Mouse (Mus musculus) embryo, embryonic 10.5 days (tissue): ENCODE measurements around the gene Socs4.
"Not testable (repeated sequence)": the region's sequence is repeated elsewhere in the genome, so short reads cannot be mapped to it uniquely, and the experiment has no call there.

Experiments
- DNase-seq: peaks from one replicate; pipeline ENCODE4 v3.0.0-alpha.2; 2015; ENCODE audit warnings: low spot score

Gene Socs4

GRCm38 (mm10) chr14:47287021-47287420 lies 10.3 kb downstream of the Socs4 start:
- no peak for DNase-seq

GRCm38 (mm10) chr14:47291772-47292171 lies 15.0 kb downstream of the Socs4 start:
- DNase-seq, result no peak

DNA sequence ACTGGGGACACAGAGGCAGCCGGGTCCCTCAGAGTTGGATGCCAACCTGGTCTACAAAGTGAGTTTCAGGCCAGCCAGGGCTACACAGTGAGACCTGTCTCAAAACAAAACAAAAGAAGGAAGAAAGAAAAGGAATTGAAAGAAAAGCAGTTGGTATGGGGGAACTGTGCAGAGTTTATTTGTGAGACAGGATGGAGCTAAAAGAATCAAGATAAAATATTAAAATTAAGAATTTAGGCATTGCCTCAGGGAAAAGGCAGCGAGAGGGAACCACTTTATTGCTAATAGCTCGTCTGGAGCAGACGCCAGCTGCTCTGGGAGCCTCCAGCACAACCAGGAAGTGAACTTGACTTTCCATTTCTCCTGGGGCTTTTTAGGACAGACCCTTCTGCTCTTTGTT lies 17.4 kb downstream of the Socs4 start:
- DNase-seq, result no peak

DNA sequence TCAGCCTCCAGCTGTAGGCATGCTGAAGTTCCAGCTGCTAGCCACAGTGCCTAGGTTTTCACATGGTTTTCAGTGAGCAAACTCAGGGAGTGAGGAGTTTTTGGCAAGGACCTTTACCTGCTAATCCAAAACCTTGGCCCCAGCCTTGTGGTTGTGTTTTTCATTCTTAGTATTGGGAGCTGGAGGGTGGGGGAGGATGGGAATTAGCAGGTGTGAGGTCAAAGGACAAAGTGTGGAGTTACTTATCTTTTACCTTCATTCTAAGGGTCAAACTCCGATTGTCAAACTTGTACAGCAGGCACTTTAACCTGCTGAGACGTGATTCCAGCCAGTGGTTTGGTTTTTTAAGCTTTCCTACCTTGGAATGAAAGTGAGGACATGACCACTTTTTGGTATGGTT lies 19.5 kb downstream of the Socs4 start:
- no peak for DNase-seq

DNA sequence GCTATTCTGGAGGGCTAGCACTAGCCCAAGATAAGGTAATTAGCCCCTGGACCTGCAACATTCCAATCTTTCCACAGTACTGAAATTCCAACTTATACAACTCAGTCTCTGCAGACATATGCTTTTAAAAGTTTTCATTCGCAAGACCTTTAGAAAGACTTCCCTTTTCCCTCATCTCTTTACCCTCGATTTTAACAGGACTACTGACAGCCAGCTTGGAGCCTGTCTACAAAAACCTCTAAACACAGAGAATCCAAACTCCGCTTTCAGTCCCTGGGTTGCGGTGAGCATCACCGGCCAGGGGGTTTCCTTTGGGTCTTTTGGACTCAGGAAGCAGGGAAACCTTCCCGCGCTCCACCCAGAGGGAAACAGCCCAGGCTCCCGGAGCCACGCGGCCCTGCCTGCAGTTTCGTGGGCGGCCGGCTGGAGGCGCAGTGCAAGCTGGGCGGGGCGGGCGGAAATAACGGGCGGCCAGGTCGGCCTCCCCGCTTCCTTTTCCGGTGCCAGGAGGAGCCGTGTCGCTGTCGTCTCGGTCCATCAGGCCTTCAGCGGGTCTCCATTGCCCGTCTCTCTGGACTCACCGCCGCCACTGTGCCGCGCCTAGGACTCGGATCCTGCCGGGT lies 21.2 kb downstream of the Socs4 start, which contains the start of gene Mapk1ip1l:
Gene Mapk1ip1l (plus strand): TSS at position 482 of the 623 bp plus-strand sequence.
- peak; percentile 92 for DNase-seq

- DNase-seq, result peak; percentile 85
Measured at GRCm38 (mm10) chr14:47298408-47298792, 21.7 kb downstream of the Socs4 start.

GRCm38 (mm10) chr14:47298819-47299261 lies 22.1 kb downstream of the Socs4 start:
- DNase-seq, result peak; percentile 77

GRCm38 (mm10) chr14:47302885-47303680 lies 26.4 kb downstream of the Socs4 start:
- no peak for DNase-seq

DNA sequence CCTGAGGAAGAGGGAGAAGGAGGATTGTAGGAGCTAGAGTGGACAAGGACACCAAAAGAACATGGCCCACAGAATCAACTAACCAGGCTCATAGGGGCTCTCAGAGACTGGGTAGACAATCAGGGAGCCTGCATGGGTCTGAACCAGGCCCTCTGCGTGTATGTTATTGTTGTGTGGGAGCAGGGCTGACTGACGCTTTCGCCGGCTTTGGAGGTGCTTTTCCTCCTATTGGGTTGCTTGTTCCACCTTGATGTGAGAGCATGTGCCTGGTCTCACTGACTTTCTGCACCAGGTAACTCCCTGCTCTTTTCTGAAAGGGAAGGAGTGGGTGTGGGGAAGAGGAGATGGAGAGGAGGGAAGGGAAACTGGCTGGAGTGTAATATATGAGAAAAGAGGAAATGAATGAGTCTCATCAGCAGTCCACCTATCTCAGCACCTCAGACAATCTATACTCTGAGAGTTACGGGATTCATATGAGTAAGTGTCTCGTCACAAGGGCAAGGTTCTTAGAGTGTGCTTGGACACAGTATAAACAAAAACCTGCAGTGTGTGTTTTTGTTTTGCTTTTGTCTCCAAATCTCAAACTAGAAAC lies 28.2 kb downstream of the Socs4 start:
- DNase-seq, result no peak

GRCm38 (mm10) chr14:47305933-47306332 lies 29.2 kb downstream of the Socs4 start:
- no peak for DNase-seq

GRCm38 (mm10) chr14:47307669-47308068 lies 30.9 kb downstream of the Socs4 start:
- DNase-seq, result no peak

DNA sequence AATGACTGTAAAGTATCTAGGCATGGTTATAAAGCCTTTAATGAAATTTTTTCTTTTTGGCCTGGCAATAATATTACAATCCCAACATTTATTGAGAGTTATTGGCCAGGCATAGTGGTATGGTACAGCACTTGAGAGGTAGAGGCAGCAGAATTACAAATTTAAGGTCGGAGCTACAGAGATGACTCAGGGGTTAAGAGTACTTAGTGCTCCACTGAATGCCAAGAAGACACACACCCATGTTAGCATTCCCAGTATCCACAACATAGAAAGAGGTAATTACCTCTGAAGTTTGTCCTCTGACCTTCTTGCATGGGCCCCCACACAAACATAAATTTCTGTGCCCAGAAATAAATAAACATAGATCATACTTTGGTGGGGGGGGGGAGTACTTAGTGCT lies 32.3 kb downstream of the Socs4 start:
- no peak for DNase-seq

- no peak for DNase-seq
Measured at GRCm38 (mm10) chr14:47310342-47311181, 33.8 kb downstream of the Socs4 start.

GRCm38 (mm10) chr14:47319362-47319761 lies 42.6 kb downstream of the Socs4 start:
- DNase-seq, result no peak

GRCm38 (mm10) chr14:47321581-47321980 lies 44.9 kb downstream of the Socs4 start:
- DNase-seq, result not testable (repeated sequence)

DNA sequence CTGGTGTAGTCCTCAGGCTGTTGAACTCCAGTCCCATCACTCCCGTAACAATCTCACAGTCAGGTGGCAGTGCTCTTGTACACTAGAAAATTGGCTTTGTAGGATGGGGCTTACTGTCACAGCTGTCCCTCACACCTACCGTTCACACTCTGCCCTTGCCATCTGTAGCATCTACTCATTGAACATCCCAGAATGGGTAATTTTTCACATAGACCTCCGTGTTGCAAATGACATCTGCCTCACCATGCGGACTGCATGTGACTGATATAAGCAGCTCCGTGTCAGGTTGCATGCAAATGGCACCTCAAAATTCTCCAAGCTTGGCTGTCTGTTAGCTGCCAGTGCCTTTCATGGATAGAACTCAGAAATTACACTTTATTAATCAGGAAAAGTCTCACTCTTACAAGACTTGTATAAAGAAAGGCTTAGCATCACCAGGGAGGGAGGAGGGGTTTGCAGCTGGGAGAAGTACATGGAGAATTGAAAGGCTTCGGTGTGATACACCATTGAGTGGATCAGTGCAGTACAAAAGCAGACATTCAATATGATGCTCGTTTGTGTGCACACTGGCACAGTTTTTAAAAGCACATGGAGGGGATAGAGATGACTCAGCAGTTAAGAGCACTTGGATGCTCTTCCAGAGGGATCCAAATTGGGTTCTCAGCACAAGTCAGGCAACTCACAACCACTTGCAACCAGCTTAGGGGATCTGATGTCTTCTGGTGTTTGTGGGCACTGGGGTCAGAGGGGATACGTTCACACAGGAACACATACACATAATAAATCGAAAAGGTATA lies 49.4 kb downstream of the Socs4 start:
- DNase-seq, result no peak

DNA sequence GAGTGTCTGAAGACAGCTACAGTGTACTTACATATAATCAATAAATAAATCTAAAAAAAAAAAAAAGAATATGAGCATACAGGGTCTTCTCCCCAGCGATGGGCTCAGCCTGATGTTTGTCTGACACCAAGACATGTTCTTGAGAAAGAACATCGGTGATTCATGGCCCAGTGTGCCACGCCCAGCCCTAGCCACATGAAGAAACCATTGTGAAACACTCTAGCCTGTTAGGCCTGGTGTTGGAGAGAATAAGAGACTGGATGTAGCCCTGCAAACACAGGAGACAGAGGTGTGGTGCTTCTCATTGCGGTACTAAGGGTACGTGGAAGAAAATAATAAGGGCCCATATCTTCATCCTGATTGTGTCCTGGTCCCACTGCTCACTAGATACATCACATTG lies 50.6 kb downstream of the Socs4 start:
- no peak for DNase-seq

DNA sequence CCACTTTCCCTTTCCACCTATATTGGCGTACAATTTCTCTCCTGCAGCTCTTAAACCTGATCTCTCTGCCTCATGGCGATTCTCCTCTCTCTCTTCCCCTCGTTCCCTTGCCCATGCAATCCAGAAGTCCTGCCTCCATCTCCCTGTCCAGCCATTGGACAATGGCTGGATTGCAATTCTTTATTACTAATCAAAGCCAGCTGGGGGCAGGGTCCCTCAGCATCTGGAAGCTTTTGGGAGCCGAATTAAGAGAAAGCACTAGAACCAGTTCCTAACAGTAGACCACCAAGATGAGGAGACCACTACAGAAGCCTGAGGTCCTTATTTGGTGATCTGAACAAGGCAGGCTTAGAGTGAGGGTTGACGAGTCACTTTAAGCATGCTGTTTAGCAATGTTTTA lies 55.2 kb downstream of the Socs4 start:
- peak; percentile 29 for DNase-seq

DNA sequence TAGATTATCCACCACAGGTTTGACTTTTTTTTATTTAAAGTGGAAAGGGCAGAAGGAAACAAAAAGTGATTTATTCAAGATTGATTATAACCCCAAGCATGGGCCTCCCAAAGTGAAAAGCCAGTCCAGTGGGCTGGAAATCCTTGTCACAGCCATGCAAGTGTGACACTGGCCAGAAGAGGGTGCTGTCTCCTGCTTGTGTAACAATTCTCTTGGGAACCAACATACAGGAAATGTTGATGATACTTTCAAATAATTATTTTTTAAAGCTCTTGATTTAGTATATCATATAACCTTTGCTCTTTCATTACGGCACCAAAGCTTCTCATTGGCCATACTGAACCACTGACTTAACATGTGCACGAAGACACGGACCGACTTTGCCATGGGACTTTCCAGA lies 58.1 kb downstream of the Socs4 start:
- DNase-seq, result peak; percentile 70

- DNase-seq, result no peak
Measured at GRCm38 (mm10) chr14:47335300-47335699, 58.6 kb downstream of the Socs4 start.

GRCm38 (mm10) chr14:47340231-47340925 lies 63.6 kb downstream of the Socs4 start:
- no peak for DNase-seq
